Mouse (Mus musculus): ENCODE data around the gene Gm9833.

Gene Gm9833

GRCm38 (mm10) chr3:10123615-10124014 is 35.7 kb downstream of the Gm9833 start:
- no peak for DNase-seq

DNA sequence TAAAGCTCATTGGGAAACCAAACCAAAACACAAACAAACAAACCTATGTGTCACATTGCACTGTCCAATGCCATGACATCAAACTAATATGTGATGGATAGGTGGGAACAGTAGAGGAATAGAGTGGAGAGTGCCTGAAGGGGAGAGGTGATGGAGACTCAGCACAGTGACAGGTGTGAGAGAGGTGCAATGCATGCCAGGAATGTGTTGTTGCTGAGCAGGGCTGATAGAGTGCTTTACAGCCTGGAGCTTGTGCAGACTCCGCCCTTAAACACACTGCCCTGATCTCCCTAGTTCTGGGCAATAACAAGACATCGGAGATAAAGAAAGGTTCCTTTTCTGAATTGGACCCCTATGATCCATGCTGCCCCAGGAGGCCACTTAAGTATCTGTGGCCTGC is 36.2 kb downstream of the Gm9833 start:
- DNase-seq, result no peak

DNA sequence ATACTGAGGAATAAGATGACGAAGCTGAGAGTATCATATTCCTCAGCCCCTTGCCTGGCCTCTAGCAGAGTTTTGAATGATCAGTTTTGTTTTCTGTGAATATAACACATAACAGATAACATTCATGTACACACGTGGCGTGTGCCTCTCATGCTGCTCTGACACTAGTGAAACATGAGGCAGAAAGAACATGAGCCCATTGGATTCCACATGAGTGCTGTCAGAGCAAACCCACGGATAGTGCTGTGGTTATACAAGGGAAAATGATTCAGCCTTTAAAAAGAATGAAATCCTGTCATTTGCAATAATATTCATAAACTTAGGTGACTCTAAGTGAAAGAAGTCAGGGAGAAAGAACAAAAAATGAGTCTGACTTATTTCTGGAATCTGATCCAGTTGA is 37.4 kb downstream of the Gm9833 start:
- no peak for DNase-seq

DNA sequence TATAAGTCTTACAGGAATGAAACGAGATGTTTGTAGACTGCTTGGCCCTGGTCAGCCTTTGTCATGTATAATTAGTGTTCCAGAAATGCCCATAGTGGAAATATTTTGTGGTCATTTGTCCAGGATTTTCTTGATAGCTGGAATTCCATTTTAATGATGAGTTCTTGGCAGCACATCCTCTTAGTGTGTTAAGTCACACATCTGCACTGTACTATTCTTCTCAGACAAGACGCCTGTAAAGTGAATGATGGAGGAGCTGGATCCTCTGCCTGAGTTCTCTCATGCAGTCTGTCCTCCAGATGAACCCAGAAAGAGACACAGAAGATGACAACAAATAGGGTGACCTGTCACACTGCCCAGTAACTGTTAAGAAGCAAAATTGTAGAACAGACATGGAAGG is 38.1 kb downstream of the Gm9833 start:
- DNase-seq, result no peak

GRCm38 (mm10) chr3:10126502-10126901 is 38.6 kb downstream of the Gm9833 start:
- DNase-seq, result no peak

GRCm38 (mm10) chr3:10126952-10127351 is 39.0 kb downstream of the Gm9833 start:
- DNase-seq, result no peak

DNA sequence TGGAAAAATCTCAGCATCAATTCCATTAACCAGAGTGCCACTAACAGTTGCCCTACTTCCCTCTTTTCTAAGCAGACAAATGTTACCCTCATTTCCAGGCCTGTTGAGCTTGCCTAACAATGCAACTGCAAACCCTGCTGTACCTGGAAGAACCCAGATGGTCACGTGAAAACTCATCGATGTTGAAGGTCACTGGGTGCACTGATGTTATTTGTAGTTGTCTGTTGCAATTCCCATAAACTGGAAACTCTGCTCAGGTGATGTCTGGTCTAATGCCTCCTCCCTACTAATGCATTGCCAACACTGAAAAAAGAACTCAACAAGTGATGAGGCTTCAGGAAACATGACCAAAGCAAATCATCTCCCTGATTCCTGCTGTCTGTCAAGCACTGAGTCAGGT is 39.6 kb downstream of the Gm9833 start:
- no peak for DNase-seq
